Mouse (Mus musculus): Measurements from ENCODE around the gene Dstyk. TPM values are rescaled to one million over a fixed set of nuclear protein-coding genes. Genes with fewer than 3 reads are reported as not detected.
"Not testable (repeated sequence)": the region's sequence is repeated elsewhere in the genome, so short reads cannot be mapped to it uniquely, and the experiment has no call there.

Dstyk gene
- total RNA-seq, 2 experiments from 2014 or later, result 9.6 to 9.9 TPM

DNA sequence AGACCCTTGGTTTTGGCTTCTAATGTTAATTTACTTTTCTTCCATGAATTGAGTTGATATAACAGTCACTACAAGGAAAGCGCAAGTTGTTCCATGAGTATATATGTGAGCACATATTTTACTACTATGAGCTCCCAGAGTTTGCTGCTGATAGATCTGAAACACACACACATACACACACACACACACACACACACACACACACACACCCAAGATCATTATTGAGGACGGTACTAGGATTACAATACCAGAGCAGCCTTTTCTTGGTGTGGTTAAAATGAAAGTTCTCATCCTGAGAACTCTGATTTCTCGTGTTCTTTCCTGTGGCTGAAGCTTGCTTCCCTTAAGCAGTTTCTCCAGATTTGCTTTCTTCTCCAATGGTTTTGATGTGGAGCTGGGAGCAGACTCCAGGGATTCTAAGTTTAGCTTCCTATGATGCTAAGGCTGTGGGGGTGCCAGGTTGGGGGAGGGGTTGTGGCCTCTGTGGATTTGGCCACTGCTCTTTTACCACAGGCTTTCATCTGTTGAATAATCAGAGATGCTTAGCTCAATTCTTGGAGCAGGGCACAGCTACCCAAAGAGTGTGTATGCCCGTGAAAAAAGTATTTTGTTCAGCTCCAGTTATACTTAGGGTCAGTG is 19.1 kb downstream of the Dstyk start:
- DNase-seq (ENCODE audit: low spot score), result peak; percentile 36

- DNase-seq (ENCODE audit: low spot score), result no peak
Observed at GRCm38 (mm10) chr1:132436960-132437359, 19.6 kb downstream of the Dstyk start.

GRCm38 (mm10) chr1:132437389-132437788 is 20.0 kb downstream of the Dstyk start:
- no peak for DNase-seq (ENCODE audit: low spot score)

GRCm38 (mm10) chr1:132440896-132441435 is 23.6 kb downstream of the Dstyk start:
- DNase-seq (ENCODE audit: low spot score), result no peak

- DNase-seq (ENCODE audit: low spot score), result no peak
Observed at GRCm38 (mm10) chr1:132449742-132450141, 32.4 kb downstream of the Dstyk start.

DNA sequence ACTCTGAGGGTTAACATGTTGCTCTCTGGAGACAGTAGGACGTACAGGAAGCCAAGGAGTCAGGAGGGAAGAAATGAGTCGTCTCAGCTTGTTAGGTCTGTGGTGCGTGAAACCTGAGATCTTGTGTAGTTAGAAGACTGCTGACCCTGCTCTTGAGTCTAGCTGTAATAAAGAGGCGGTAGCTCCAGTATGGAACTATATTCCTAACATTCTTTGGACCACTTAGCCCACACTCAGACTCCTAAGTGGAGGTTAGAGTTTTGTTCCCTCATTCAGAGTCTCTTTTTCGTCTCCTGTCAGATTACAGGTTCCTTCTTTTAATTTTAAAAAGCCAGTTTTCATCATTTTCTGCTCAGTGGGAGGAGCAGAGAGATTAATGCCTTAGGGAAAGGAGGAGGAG is 47.3 kb downstream of the Dstyk start:
- DNase-seq (ENCODE audit: low spot score), result no peak

GRCm38 (mm10) chr1:132468926-132469325 is 51.6 kb downstream of the Dstyk start:
- DNase-seq (ENCODE audit: low spot score), result no peak

GRCm38 (mm10) chr1:132469519-132469918 is 52.2 kb downstream of the Dstyk start:
- DNase-seq (ENCODE audit: low spot score), result no peak

GRCm38 (mm10) chr1:132470031-132470430 is 52.7 kb downstream of the Dstyk start:
- not testable (repeated sequence) for DNase-seq (ENCODE audit: low spot score)

GRCm38 (mm10) chr1:132471032-132471431 is 53.7 kb downstream of the Dstyk start:
- no peak for DNase-seq (ENCODE audit: low spot score)

DNA sequence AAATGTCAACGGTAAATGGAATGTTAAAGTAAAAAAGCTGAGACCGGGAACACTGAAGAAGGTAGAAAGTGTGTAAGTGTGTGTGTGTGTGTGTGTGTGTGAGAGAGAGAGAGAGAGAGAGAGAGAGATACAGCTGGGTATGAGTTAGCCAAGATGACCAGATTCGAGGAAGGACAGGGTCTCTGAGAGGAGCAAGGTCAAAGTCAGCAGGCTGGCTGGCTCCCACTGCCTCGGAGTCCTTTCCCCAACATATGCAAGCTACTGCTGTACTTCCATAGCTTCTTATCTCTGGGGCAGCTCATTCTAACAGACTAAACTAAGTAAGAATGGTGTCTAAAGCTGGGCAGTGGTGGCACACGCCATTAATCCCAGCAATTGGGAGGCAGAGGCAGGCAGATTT is 54.1 kb downstream of the Dstyk start:
- no peak for DNase-seq (ENCODE audit: low spot score)

DNA sequence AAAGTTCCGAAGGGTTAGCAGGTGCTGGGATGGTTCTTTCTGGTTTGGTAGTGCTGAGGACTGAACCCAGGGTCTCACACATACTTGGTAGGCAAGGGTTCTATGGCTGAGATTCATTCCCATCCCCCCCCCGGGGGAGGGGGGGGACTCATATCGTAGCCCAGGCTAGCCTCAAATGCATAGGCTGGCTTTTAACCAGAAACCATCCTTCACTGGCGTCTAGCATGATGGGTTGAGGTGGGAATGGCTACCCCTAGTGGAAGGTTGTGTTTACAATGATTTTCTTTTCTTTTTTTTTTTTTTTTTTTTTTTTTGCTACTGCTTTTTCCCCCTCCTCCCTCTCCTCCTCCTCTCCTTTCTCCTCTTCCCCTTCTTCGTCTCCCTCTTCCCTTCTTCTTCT is 55.2 kb downstream of the Dstyk start:
- DNase-seq (ENCODE audit: low spot score), result no peak

GRCm38 (mm10) chr1:132474496-132474895 is 57.1 kb downstream of the Dstyk start:
- DNase-seq (ENCODE audit: low spot score), result no peak

GRCm38 (mm10) chr1:132476575-132476927 is 59.2 kb downstream of the Dstyk start:
- DNase-seq (ENCODE audit: low spot score), result no peak

DNA sequence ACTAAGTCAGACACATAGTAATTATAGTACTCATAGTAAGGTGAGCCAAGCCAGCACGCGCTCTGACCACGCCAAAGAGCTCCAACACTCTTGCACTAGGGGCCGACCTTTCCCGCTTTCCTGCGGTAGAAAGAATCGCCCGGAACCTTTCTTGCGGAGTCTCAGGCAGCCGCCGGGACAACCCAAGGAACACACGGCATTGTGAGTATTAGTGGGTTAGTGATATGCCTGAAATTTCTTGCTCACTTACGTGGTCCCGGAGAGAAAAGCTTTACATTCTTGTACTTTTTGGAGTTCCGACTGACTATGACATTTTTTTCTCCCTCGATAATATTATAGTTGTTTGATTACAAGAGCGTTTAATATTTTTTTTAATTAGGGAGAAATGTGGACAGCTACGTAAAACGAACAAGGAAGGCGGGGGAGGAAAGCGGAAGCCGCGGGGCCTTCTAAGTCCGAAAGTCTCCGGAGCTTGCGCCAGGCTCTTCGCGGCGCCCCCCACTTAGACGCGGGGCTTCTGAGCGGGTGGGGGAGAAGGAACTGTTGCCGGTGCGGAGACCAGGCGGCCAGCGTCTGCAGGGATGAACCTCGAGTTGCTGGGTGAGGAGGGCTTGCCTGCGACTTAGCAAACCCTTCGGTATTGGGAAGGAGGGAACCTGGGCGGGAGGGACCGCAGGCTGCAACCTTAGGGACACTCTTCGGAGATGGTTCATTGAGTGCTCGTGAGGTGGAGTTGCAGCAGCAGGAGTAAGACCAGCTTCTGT is 59.8 kb downstream of the Dstyk start, which contains the start of gene Rbbp5:
Gene Rbbp5 (plus strand): TSS at position 438 of the 764 bp plus-strand sequence.
- peak; percentile 92 for DNase-seq (ENCODE audit: low spot score)

DNA sequence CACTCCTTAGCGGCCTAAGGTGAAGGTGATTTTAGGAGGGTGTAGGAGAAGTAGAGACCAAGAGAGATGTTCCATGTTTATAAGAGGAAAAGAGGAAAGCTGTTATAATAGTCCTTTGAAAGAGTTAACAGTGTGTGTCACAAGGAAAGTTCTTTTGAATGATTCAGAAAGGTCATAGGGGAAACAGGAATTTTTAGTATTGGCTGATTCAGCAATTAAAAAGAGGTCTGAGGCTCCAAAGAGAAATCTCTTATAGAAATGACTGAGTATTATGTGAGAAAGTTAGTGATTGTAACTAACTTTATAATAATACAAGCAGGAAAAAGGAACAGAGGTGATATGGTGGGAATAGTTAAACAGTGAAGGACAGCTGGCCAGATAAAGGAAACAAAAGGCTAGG is 62.1 kb downstream of the Dstyk start:
- no peak for DNase-seq (ENCODE audit: low spot score)

DNA sequence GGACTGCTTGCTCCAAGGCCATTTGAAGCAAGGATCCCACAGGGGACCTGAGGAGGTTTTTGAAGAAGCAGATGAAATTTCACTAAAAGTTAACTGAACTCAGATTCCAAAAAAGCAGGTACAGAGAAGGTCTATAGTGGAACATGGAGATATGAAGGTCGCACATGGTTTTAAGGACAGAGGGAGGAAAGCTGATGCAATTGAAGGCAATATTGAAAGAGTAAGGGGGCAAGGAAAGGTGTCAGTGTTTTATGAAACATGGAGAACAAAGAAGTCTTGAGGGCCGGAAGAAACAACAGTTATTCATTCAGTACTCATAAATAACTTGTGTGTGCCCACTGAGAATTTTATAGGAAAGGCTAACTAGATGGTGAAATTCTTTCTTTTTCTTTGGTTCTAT is 64.3 kb downstream of the Dstyk start:
- DNase-seq (ENCODE audit: low spot score), result no peak

- no peak for DNase-seq (ENCODE audit: low spot score)
Observed at GRCm38 (mm10) chr1:132483234-132483633, 65.9 kb downstream of the Dstyk start.

DNA sequence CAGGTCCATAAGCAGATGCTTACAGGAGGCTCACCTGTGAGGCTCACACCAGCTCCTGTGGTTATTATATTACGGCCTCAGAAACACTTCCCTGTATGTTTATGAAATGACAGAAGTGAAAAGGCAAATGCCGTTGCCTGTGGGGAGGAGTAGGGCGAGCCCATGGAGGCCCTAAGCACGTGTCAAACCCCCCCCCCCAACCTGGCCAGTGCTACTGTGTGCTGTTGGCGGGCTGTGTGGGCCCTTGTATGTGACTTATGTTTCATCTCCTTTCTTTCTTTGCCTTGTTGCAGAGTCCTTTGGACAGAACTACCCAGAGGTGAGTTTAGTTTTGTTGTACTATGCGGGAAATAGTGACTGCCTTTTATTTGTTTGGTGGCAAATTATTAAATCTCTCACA is 66.4 kb downstream of the Dstyk start:
- no peak for DNase-seq (ENCODE audit: low spot score)

GRCm38 (mm10) chr1:132500535-132500934 is 83.2 kb downstream of the Dstyk start:
- no peak for DNase-seq (ENCODE audit: low spot score)

GRCm38 (mm10) chr1:132505155-132505554 is 87.8 kb downstream of the Dstyk start:
- DNase-seq (ENCODE audit: low spot score), result no peak

DNA sequence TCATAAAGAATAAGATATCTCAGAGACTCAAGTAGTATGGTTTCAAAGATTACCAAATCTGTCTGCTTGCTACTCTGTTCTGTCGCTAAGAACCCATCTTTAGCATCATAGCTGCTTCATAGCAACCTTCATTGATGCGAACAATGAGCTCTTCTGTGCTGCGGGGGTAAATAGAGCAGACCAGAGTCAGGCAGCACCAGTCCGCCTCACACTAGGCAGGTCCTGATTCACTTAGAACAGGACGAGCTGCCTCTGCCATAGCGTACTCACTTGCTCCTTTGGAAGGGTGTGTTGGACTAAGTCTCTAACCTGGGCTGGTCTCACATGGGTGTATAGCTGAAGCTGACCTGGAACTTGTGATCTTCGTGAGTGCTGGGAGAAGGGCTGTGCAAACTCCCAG is 88.7 kb downstream of the Dstyk start, which contains the start of gene Tmem81:
Gene Tmem81 (plus strand): TSS at position 173 of the 400 bp plus-strand sequence.
- no peak for DNase-seq (ENCODE audit: low spot score)

GRCm38 (mm10) chr1:132506656-132507055 is 89.3 kb downstream of the Dstyk start:
- no peak for DNase-seq (ENCODE audit: low spot score)
